Mouse (Mus musculus) stomach, postnatal 0 days (tissue): Measurements from ENCODE around the gene Ache. TPM values are rescaled to one million over a fixed set of nuclear protein-coding genes. Genes with fewer than 3 reads are reported as not detected.

ENCODE experiments used
- ATAC-seq: fragments of 200-750 bp; cut with Nextera tagmentation; 2 replicates; pipeline ENCODE4 v1.8.0; 2017; ENCODE audit not compliant: low FRiP score, low TSS enrichment
- DNase-seq: peaks from one replicate; pipeline ENCODE4 v3.0.0-alpha.2; 2016; ENCODE audit warnings: low spot score
- H3K27ac ChIP-seq: fragments of 300-500 bp; sonication (generic); replicated peaks from 2 replicates; pipeline ENCODE4 v1.5.1; 2014; ENCODE audit warnings: mild to moderate bottlenecking, control low read depth
- H3K27me3 ChIP-seq: fragments of 300-500 bp; sonication (generic); 2 replicates; pipeline ENCODE4 v1.6.1; 2014; ENCODE audit warnings: low read length; ENCODE audit not compliant: control insufficient read depth, insufficient read depth
- H3K36me3 ChIP-seq: fragments of 300-500 bp; sonication (generic); 2 replicates; pipeline ENCODE4 v1.6.1; 2014; ENCODE audit warnings: low read length, mixed read lengths; ENCODE audit not compliant: control insufficient read depth, insufficient read depth
- H3K4me1 ChIP-seq: fragments of 300-500 bp; sonication (generic); replicated peaks from 2 replicates; pipeline ENCODE4 v1.6.1; 2014; ENCODE audit warnings: antibody characterized with exemption; ENCODE audit not compliant: control insufficient read depth, insufficient read depth
- H3K4me2 ChIP-seq: fragments of 300-500 bp; sonication (generic); replicated peaks from 2 replicates; pipeline ENCODE4 v1.6.1; 2014; ENCODE audit warnings: low read depth, mild to moderate bottlenecking, control low read depth, moderate library complexity
- H3K4me3 ChIP-seq: fragments of 300-500 bp; sonication (generic); 2 replicates; pipeline ENCODE4 v1.5.1; 2014; ENCODE audit warnings: low read depth, low read length, control low read depth
- H3K9ac ChIP-seq: fragments of 300-500 bp; sonication (generic); 2 replicates; pipeline ENCODE4 v1.6.1; 2014; ENCODE audit warnings: mild to moderate bottlenecking, low read length, control low read depth, mixed read lengths
- H3K9me3 ChIP-seq: fragments of 300-500 bp; sonication (generic); 2 replicates; pipeline ENCODE4 v1.6.1; 2016; ENCODE audit warnings: low read length; ENCODE audit not compliant: control insufficient read depth
- CTCF ChIP-seq: IDR thresholded peaks from 2 replicates; pipeline ENCODE4 v1.5.1; 2016; ENCODE audit warnings: antibody characterized with exemption, low read depth, mild to moderate bottlenecking, moderate library complexity
- EP300 ChIP-seq: optimal IDR thresholded peaks from 2 replicates; pipeline ENCODE3; 2016; ENCODE audit warnings: antibody characterized with exemption
- WGBS: fragments of 180-500 bp; shearing (Covaris S2); extraction: QIAGEN DNeasy Blood & Tissue Kit; methylation state at CpG from one replicate; pipeline ENCODE4 v1.1.7; 2014; 5-methylcytosine and 5-hydroxymethylcytosine counted together
- polyA plus RNA-seq: library from polyadenylated mRNA; unstranded; fragments of >200 nt; fragmentation: Nextera tagmentation; extraction: Ambion mirVana; gene quantifications from 2 replicates; pipeline ENCODE4 v1.2.1, GENCODE M21; 2015

The Ache gene
- polyA plus RNA-seq, 1 experiment from 2014 or later: 10.0 TPM

GRCm38 (mm10) chr5:137293282-137293681 lies 6.0 kb downstream of the Ache start:
- TF ChIP-seq CTCF: peak; percentile 20
- no peak for TF ChIP-seq EP300
- Histone ChIP-seq H3K4me1 (peaks cover 10% of the 10 kb centered on the region), H3K4me2 (peak overlapping the region; percentile 98), H3K9ac (peak overlapping the region; percentile 73), H3K4me3 (peak overlapping the region; percentile 51), H3K9me3 (no peaks in the 10 kb centered on the region), H3K27me3 (no peaks in the 10 kb centered on the region; the same call in 1 of the 2 replicates), H3K27ac (peak overlapping the region; percentile 95), H3K36me3 (peaks cover 19% of the 10 kb centered on the region)
- ATAC-seq: peak; percentile 70
- peak; percentile 94 for DNase-seq
- WGBS: 0% methylated on average over 9 of the region's 15 CpGs

GRCm38 (mm10) chr5:137293839-137294743 lies 6.8 kb downstream of the Ache start, which contains the start of gene Ufsp1:
Ufsp1 (plus strand) TSS chr5:137294629.
- Histone ChIP-seq H3K4me1 (peaks cover 7% of the 10 kb centered on the region), H3K27me3 (no peaks in the 10 kb centered on the region), H3K27ac (peak within 1 kb of the TSS; percentile 95), H3K36me3 (peaks cover 27% of the 10 kb centered on the region), H3K9ac (peak within 1 kb of the TSS; percentile 76), H3K4me3 (peak within 1 kb of the TSS; percentile 51), H3K4me2 (peak within 1 kb of the TSS; percentile 98), H3K9me3 (no peaks in the 10 kb centered on the region)
- peak; percentile 93 for ATAC-seq
- WGBS: under 1% methylated on average over 52 of the region's 52 CpGs
- TF ChIP-seq EP300 (peak; percentile 80), CTCF (peak; percentile 36)
- DNase-seq: peak; percentile 95

GRCm38 (mm10) chr5:137294744-137295093 lies 7.4 kb downstream of the Ache start:
- TF ChIP-seq CTCF: no peak
- no peak for TF ChIP-seq EP300
- Histone ChIP-seq H3K4me3 (peak overlapping the region; percentile 51), H3K36me3 (peaks cover 32% of the 10 kb centered on the region), H3K9ac (peak overlapping the region; percentile 76), H3K9me3 (no peaks in the 10 kb centered on the region), H3K27ac (peak overlapping the region; percentile 95), H3K27me3 (no peaks in the 10 kb centered on the region), H3K4me1 (peaks cover 7% of the 10 kb centered on the region; the same call in 1 of the 2 replicates), H3K4me2 (peak overlapping the region; percentile 98)
- ATAC-seq (peak; percentile 43), DNase-seq (peak; percentile 36)
- 5% methylated on average over 18 of the region's 18 CpGs for WGBS

GRCm38 (mm10) chr5:137295296-137295695 lies 8.0 kb downstream of the Ache start:
- peak overlapping the region; percentile 76; the same call in 1 of the 2 replicates for H3K9ac ChIP-seq
- no peaks in the 10 kb centered on the region for H3K27me3 ChIP-seq
- ATAC-seq (no peak), DNase-seq (no peak)
- peak overlapping the region; percentile 95; the same call in 1 of the 2 replicates for H3K27ac ChIP-seq
- WGBS: 65% methylated on average over 9 of the region's 9 CpGs
- H3K4me3 ChIP-seq: peak overlapping the region; percentile 51; the same call in 1 of the 2 replicates
- peaks cover 7% of the 10 kb centered on the region; the same call in 1 of the 2 replicates for H3K4me1 ChIP-seq
- peaks cover 35% of the 10 kb centered on the region for H3K36me3 ChIP-seq
- H3K4me2 ChIP-seq: peak overlapping the region; percentile 98; the same call in 1 of the 2 replicates
- H3K9me3 ChIP-seq: no peaks in the 10 kb centered on the region
- TF ChIP-seq EP300 (no peak), CTCF (no peak)

- ATAC-seq (no peak), DNase-seq (no peak)
- H3K9me3 ChIP-seq: no peaks in the 10 kb centered on the region
- H3K27me3 ChIP-seq: no peaks in the 10 kb centered on the region
- no peak for TF ChIP-seq EP300
- TF ChIP-seq CTCF: no peak
- H3K4me3 ChIP-seq: no peak overlapping the region
- H3K36me3 ChIP-seq: peaks cover 39% of the 10 kb centered on the region
- H3K27ac ChIP-seq: no peak overlapping the region
- no peak overlapping the region for H3K4me2 ChIP-seq
- no peak overlapping the region for H3K9ac ChIP-seq
- 89% methylated on average over 15 of the region's 15 CpGs for WGBS
- peaks cover 7% of the 10 kb centered on the region; the same call in 1 of the 2 replicates for H3K4me1 ChIP-seq
Measured at GRCm38 (mm10) chr5:137295712-137296111, 8.4 kb downstream of the Ache start.

GRCm38 (mm10) chr5:137297126-137297525 lies 9.8 kb downstream of the Ache start:
- DNase-seq: no peak
- Histone ChIP-seq H3K4me3 (no peak overlapping the region), H3K27me3 (no peaks in the 10 kb centered on the region), H3K4me1 (peaks cover 7% of the 10 kb centered on the region; the same call in 1 of the 2 replicates), H3K27ac (no peak overlapping the region), H3K9ac (no peak overlapping the region), H3K36me3 (peaks cover 44% of the 10 kb centered on the region), H3K4me2 (no peak overlapping the region), H3K9me3 (no peaks in the 10 kb centered on the region)
- TF ChIP-seq EP300 (no peak), CTCF (no peak)
- WGBS: 93% methylated on average over 14 of the region's 14 CpGs
- ATAC-seq: no peak
